Mouse (Mus musculus): ENCODE measurements around the gene Dyrk1a. TPM values are rescaled to one million over a fixed set of nuclear protein-coding genes. Genes with fewer than 3 reads are reported as not detected.

Dyrk1a gene
- polyA plus RNA-seq, 1 experiment from 2014 or later: 8.0 TPM

- no peak for ATAC-seq
- 91% methylated on average over 11 of the region's 11 CpGs for WGBS
- Histone ChIP-seq H3K36me3 (ENCODE audit: control insufficient read depth, insufficient read depth) (no peaks in the 10 kb centered on the region), H3K27ac (ENCODE audit: low read depth, low read length) (no peak overlapping the region), H3K4me3 (ENCODE audit: low read depth, low read length) (no peak overlapping the region), H3K9ac (ENCODE audit: low read depth, low read length) (no peak overlapping the region), H3K27me3 (replicated peaks; ENCODE audit: control insufficient read depth, insufficient read depth, low read length) (no peaks in the 10 kb centered on the region), H3K9me3 (ENCODE audit: control insufficient read depth) (no peaks in the 10 kb centered on the region), H3K4me2 (replicated peaks; ENCODE audit: low read depth) (no peak overlapping the region), H3K4me1 (replicated peaks; ENCODE audit: control insufficient read depth, insufficient read depth, low read length) (0 out of 2 replicates have a peak, but pooled peaks cover under 1% of the 10 kb centered on the region)
- TF ChIP-seq CTCF (IDR thresholded peaks at IDR 0.05; ENCODE audit: low read depth): no peak
These were observed 2.8 kb upstream of the Dyrk1a start for GRCm38 (mm10) chr16:94566834-94567585.

- no peak for ATAC-seq
- TF ChIP-seq CTCF (IDR thresholded peaks at IDR 0.05; ENCODE audit: low read depth): no peak
- Histone ChIP-seq H3K27me3 (replicated peaks; ENCODE audit: control insufficient read depth, insufficient read depth, low read length) (no peaks in the 10 kb centered on the region), H3K4me3 (ENCODE audit: low read depth, low read length) (no peak overlapping the region), H3K9me3 (ENCODE audit: control insufficient read depth) (no peaks in the 10 kb centered on the region), H3K27ac (ENCODE audit: low read depth, low read length) (no peak overlapping the region), H3K4me2 (replicated peaks; ENCODE audit: low read depth) (peak overlapping the region; percentile 67; the same call in 1 of the 2 replicates), H3K9ac (ENCODE audit: low read depth, low read length) (no peak overlapping the region), H3K4me1 (replicated peaks; ENCODE audit: control insufficient read depth, insufficient read depth, low read length) (0 out of 2 replicates have a peak, but pooled peaks cover 3% of the 10 kb centered on the region), H3K36me3 (ENCODE audit: control insufficient read depth, insufficient read depth) (no peaks in the 10 kb centered on the region)
- WGBS: 81% methylated on average over 5 of the region's 5 CpGs
These were observed 2.1 kb upstream of the Dyrk1a start for GRCm38 (mm10) chr16:94567751-94568150.

DNA sequence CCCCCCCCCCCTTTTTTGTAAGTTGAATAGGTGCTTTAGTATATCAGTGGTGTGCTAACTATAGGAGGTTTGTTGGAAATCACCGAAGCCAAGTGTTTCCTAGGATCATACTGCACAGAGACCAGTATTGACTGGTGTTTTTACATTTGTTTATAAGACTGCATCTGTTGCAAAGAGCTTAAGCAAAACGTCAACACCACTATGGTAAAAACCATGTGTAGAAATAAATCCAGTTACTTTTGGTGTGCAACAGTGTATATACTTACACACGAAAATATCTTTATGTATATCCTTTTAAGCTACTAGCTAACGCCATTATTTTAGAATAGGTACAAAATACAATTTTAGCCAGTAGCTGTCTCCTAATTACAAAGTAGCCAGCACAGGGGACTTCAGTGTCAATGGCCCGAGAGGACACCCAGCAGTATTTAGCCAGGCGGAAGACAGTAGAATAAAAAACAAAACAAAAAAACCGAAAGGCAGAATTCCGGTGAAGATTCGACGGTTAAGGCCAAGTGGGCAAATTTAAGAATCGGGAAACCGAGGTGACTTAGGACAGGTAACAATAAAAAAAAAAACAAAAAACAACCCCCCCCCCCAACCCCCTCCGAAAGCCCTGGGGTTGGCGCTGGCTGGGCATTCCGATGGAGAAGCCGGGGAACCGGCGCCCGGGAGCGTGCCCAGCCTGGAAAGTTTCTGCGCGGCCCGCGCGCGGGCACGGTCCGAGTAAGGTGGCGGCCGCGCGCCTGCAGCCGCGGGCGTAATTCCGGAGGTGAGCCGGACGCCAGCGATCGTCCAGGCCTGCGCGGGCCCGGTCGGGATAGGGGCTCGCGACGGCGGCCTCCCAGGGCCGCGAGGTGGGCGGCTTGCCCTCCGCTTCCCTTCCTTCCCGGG lies 1.2 kb upstream of the Dyrk1a start:
- peak overlapping the region; percentile 67 for H3K4me2 ChIP-seq (replicated peaks; ENCODE audit: low read depth)
- ATAC-seq: no peak; the same call in 1 of the 2 replicates
- H3K9ac ChIP-seq (ENCODE audit: low read depth, low read length): peak overlapping the region; percentile 89
- H3K36me3 ChIP-seq (ENCODE audit: control insufficient read depth, insufficient read depth): no peaks in the 10 kb centered on the region
- peaks cover 3% of the 10 kb centered on the region; the same call in 1 of the 2 replicates for H3K4me1 ChIP-seq (replicated peaks; ENCODE audit: control insufficient read depth, insufficient read depth, low read length)
- no peaks in the 10 kb centered on the region for H3K9me3 ChIP-seq (ENCODE audit: control insufficient read depth)
- H3K4me3 ChIP-seq (ENCODE audit: low read depth, low read length): peak overlapping the region; percentile 82
- no peak for TF ChIP-seq CTCF (IDR thresholded peaks at IDR 0.05; ENCODE audit: low read depth)
- 2% methylated on average over 46 of the region's 53 CpGs for WGBS
- H3K27ac ChIP-seq (ENCODE audit: low read depth, low read length): peak overlapping the region; percentile 100
- H3K27me3 ChIP-seq (replicated peaks; ENCODE audit: control insufficient read depth, insufficient read depth, low read length): no peaks in the 10 kb centered on the region

DNA sequence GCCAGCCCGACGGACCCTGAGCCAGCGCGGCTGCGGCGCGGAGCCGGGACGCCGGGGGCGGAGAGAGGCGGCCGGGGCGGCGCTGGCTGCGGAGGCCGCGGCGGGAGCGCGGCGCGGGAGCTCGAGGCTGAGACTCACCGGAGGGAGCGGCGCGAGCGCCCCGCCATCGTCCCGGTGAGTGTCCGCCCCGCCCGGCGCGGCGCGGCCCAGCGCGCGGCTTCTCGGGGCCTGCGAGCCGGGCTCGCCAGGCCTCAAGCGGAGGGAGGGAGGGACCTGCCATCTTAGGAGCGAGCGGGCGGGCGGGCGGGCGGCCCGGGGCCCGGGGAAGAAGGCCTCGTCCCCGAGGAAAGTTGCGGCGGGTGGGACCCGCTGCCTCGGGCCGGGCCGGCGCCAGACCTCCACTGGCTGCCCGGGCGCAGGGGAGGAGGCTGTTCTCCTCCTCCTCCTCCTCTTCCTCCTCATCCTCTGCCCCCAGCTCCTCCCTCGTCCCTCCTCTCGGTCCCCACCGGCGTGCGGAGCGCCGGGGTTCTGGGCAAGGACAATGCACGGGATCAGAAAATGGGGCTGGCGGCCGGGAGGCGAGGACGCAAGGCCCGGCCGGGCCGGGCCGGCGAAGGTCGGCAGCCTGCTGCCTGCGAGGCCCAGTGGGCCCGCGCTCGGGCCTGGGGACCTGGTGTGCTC lies 691 bp downstream of the Dyrk1a start:
- H3K4me1 ChIP-seq (replicated peaks; ENCODE audit: control insufficient read depth, insufficient read depth, low read length): peaks cover 11% of the 10 kb centered on the region; the same call in 1 of the 2 replicates
- ATAC-seq: peak; percentile 6; the same call in 1 of the 2 replicates
- peak overlapping the region; percentile 99 for H3K9ac ChIP-seq (ENCODE audit: low read depth, low read length)
- peak overlapping the region; percentile 82 for H3K4me3 ChIP-seq (ENCODE audit: low read depth, low read length)
- H3K27ac ChIP-seq (ENCODE audit: low read depth, low read length): peak overlapping the region; percentile 100
- WGBS: 0% methylated on average over 47 of the region's 88 CpGs
- TF ChIP-seq CTCF (IDR thresholded peaks at IDR 0.05; ENCODE audit: low read depth): no peak
- H3K9me3 ChIP-seq (ENCODE audit: control insufficient read depth): no peaks in the 10 kb centered on the region
- peak overlapping the region; percentile 74 for H3K4me2 ChIP-seq (replicated peaks; ENCODE audit: low read depth)
- no peaks in the 10 kb centered on the region for H3K27me3 ChIP-seq (replicated peaks; ENCODE audit: control insufficient read depth, insufficient read depth, low read length)
- H3K36me3 ChIP-seq (ENCODE audit: control insufficient read depth, insufficient read depth): no peaks in the 10 kb centered on the region

- Histone ChIP-seq H3K9me3 (ENCODE audit: control insufficient read depth) (no peaks in the 10 kb centered on the region), H3K27ac (ENCODE audit: low read depth, low read length) (peak overlapping the region; percentile 100), H3K4me3 (ENCODE audit: low read depth, low read length) (peak overlapping the region; percentile 82), H3K4me1 (replicated peaks; ENCODE audit: control insufficient read depth, insufficient read depth, low read length) (peaks cover 16% of the 10 kb centered on the region; the same call in 1 of the 2 replicates), H3K36me3 (ENCODE audit: control insufficient read depth, insufficient read depth) (no peaks in the 10 kb centered on the region), H3K27me3 (replicated peaks; ENCODE audit: control insufficient read depth, insufficient read depth, low read length) (no peaks in the 10 kb centered on the region), H3K4me2 (replicated peaks; ENCODE audit: low read depth) (peak overlapping the region; percentile 74), H3K9ac (ENCODE audit: low read depth, low read length) (peak overlapping the region; percentile 99)
- no peak for TF ChIP-seq CTCF (IDR thresholded peaks at IDR 0.05; ENCODE audit: low read depth)
- WGBS: 14% methylated on average over 10 of the region's 10 CpGs
- no peak for ATAC-seq
These were observed 1.5 kb downstream of the Dyrk1a start for GRCm38 (mm10) chr16:94571111-94571993.
